Mouse (Mus musculus) cerebellum, adult (tissue): ENCODE measurements at regions not wholly inside any gene's neighbourhood (a gene's known extent, or its start where the extent isn't known, plus 50 kb on each side); places are given as distances from the start of the nearest gene placed in this dataset.

ENCODE experiments used
- ATAC-seq: cut with Nextera tagmentation; 2 replicates; pipeline ENCODE4 v1.9.2; 2017; ENCODE audit warnings: mild to moderate bottlenecking, moderate library complexity, mixed read lengths; ENCODE audit not compliant: insufficient number of reproducible peaks, low FRiP score, low TSS enrichment

DNA sequence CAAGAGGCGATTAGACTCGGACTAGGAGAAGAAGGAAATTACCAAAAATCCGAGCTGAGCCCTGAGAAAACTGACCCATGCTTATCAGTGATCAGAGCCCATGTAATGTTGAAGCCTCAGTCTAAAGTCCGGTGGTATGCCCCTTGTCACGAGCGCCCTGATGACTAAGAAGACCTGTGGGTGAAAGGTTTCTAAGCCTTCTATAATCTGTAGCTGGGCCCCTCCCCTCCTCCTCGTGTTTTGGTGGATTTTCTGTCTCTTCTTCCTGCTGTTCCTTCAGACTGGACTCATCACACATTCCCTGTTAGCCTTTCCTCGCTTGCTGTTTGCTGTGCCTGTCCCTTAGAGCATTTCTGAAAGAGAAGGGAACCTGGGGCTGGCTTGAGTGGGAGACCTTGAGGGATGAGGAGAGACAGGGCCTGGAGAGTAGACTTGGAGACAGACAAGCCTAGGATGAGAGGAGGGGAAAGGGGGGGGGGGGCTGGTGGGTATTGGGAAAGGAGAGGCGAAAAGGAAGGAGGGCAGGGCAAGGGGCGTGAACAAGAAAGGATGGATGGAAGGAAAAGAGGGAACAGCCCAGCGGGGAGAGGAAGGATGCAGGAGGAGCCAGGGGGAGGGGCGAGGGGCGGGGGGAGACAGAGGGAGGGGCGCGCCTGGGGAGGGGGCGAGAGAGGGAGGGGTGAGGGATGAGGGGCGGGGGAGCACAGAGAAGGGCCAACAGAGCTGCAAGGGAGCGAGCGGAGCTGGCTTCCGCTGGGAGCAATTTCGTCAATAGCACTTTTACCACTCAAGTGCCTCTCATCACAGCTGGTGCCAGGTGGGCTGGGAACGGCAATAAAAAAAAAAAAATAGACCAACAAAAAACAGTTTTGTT lies 165.4 kb downstream of the Tle3 start:
- ATAC-seq: no peak

DNA sequence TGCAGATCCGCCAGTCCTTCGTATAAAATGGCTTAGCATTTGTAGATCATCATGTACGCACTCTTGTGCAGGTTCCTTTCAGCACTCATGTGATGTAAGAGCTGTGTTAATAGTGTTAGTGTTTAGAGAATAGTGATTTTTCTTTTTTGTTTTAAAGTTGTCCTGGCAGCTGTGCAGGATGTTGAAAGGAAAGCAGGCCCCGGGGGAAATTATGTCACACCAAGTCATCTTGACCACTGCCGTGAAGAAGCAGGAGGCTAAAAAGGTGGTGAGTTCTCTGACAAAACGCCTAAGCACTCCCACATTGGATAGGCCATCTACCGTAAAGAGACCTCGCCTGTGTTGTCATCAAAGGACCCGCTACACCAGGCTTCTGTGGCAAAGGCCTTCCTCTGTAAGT lies 161.1 kb downstream of the Tle3 start:
- no peak for ATAC-seq

DNA sequence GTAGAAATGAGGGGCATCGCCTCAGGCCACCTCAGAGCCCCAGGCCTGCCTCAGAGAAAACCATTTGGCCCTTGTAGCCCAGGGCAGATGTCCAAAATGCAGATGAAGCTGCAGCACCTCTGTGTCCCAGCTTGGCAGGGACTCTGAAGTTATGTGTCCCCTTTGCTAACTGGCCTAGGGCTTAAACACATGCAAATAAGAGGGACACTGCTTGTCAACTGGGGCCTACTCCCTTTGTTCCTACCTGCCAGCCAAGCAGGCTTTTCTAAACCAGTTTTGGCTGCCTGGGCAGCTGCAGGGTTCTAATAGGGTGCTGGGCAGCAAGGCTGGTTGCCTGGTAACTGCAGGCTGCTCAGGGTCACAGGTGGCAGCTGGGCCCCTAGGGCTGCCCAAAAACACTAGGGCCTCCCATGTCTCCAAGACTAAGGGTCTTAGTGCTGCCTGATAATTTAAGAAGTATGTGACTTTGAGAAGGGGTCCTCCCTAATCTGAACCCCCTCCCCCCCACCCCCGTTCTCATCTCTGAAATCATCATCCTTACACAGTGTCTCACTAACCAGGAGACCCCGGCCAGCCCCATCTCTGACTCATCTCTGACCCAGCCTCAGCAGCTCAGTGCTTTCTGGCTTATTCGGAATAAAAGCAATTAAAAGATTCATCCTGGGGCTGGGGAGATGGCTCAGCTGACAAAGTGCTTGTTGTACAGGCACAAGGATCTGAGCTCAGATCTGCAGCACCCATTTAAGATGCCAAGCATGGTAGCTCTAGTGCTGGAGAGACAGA lies 158.3 kb downstream of the Tle3 start:
- no peak for ATAC-seq

DNA sequence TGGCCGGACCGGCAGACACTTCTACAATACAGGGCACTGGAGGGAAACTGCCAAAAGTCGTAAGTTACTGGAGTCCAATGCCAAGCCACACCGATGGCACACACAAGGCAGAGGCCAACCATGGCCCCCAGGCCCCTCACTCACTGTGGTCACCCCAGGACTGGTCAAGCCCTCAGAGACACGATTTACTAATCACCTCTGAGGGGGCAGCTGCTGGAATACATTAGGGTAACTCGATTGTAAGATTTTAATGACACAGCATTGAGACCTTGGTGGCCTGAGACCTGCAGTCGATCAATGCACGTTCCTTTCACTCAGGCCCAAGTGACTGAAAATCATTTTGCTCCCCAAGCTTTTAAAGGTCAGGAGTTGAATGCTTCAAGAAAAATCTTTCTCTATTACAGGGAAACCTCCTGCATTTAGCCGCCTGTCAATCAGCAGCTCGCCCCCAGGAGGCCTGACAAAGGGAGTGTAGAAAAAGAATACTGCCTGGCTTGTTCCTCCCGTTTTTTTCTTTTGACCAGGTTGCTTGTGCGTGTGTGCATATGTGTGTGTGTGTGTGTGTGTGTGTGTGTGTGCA lies 156.2 kb downstream of the Tle3 start:
- no peak for ATAC-seq

DNA sequence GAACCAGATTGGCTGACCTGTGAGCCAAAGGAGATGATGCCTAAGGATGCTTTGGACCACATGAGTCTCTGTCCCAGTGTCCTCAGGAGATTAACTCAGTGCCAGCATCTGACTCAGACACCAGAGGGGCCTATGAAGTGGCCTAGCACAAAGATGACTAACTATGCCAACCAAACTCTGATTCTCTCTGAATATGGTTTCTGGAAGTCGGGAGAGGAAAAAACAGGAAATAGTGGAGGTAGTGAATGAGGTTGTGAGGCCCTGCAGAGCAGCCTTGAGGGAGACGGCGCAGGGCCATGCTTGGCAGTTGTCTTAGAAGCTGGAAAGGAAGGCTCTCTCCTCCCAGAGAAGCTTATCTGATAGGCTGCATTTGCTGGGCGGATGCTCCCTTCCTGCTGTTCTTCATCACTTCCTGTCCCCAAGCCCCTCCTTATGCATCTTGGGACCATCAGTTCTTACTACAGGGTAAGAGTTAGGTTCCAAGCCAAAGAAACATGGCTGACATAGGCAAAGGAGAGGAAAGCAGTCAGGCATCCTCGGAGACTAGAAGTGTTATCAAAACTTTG lies 155.4 kb downstream of the Tle3 start:
- ATAC-seq: no peak

DNA sequence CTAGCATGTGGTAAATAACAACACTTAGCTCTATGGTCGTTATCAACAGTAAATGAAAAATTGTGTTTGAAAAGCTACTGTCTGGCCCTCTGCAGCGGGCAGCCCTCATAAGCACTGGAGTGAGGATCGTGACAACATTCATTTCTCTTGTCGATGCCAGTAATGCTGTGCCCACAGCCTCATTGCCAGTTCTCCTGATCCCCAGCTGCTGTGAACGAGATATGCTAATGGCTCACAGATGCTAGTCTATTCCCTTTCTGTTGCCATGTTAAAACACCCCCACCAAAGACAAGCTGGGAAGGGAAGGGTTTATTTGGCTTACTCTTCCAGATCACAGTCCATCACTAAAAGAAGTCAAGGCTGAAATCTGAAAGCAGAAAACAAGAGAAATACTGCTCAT lies 148.0 kb downstream of the Tle3 start:
- ATAC-seq: no peak

DNA sequence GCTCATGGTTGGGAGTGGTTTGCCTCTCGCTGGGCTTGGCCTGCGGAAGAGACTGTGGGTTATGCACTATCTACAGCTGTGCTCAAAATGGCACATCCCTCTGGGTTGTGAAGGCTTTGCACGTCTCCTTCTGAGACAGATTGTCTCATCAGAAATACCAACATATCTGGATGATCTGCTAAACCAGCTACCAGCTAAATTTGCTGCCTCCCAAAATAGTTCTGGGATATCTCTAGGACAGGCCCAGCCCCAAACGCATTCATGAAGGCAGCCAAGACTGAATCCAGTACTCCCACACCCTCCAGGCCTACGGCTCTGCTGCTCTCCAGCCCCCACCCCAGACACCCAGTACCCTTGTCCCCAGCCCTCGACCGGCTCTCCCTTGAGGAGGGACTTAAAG lies 145.7 kb downstream of the Tle3 start:
- ATAC-seq: no peak

DNA sequence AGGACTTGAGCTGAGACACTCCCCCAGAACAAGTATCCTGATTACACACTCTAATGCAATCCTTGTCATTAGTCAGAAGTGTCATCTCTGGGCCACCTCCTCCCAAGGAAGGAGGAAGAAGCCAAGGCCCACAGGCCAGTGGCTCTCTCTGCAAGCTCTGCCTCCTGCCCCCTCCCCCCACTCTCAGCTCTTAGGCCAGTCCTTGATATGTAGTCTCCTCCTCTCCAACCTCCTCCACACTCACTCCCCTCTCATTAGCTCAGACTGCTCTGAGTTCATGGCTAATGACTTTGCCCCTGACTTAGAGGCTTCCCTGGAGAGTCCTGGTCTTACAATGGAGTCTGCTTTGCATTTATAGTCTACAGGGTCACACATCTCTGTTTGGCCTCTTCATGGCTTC lies 139.3 kb downstream of the Tle3 start:
- ATAC-seq: no peak

DNA sequence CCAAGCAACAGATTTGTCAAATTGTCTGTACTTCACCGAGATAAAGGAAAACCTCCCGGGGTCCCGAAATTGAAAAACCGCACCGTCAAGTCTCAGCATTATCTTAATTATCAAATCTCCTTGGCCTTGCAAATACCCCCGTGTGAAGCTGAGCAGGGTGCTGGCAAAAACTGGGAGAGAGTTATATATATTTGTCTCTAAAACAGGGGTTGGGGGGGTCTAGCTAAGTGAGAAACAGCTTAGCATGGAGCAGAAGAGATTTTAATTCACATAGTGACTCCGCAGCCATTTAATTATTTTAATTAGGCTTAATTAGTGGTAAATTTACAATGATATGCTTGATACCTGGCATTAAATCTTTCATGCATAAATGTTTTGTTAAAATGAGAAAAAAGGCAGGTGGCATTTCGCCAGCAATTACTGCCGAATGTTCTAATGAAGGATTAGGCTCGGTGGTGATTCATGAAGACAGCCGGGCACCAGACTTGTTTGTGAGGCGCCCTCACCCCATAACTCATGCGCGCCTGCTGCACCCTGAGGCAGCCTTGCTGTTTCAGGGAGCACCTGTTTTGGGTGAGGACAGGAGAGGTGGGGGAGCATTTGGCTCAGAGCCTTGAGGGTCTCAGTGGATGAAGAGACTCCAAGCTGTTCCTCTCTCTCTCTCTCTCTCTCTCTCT lies 138.2 kb downstream of the Tle3 start:
- ATAC-seq: no peak

DNA sequence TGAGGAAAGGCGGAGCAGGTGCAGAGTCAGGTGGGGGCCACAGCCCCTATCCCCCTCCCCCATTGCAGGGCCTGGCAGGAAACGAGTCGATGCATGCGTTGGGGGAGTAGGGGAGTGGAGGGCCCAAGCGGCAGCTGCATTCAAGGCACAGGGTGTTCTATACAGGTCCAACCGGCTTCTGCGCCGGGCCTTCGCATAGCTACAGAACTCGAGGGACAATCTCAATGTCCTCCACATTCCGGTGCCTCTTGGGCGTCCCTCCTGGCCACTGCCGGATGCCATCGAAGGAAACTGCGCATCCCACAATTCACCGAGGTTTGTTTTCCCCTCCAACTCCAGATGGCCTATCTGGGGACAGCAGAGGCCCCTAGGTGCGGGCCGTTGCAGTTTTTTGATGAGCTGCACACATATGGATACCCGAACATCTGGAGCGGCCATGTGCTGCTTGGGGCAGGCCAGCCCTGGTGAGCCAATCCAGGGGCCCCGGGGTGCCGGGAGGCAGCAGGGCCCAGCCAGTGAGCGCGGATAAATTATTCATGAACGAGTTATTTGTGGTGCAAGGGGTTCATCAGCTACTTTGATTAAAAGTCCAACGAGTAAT lies 137.5 kb downstream of the Tle3 start:
- ATAC-seq: no peak

DNA sequence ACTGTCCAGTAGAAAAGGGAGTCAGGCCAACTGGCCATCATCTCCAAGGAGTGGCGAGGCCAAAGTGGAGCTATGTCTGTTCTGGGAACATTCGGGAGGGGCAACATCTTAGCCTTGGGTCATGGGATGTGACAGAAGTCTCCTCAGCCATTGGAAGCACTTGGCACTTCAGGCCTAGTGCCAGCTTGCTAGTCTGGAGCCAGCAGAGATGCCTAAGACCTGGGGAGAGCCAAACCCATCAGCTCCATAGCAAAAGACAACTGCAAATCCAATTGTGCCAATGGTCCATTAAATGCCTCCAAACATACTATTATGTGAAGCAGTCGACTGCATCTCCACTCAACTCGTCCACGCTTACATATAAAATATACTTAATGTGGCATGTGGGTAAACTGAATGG lies 136.9 kb downstream of the Tle3 start:
- ATAC-seq: no peak

DNA sequence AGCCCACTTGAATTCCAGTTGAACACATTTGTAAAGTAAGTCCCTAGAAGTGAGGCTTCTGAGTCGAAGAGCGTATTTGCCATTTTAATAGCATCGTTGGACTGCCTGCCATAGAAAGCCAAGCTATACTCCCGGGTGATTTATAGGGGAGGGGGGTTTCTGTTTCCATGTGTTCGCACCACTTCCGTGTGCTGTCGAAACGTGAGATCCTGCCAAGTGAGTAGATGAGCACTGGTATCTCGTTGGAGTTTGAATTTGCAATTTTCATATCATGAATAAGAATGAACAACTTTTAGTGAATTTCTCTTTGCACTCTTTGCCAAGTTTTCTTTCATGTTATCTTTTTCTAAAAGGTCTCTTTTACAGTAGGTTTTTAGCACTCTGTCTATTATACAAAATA lies 128.7 kb downstream of the Tle3 start:
- ATAC-seq: no peak

DNA sequence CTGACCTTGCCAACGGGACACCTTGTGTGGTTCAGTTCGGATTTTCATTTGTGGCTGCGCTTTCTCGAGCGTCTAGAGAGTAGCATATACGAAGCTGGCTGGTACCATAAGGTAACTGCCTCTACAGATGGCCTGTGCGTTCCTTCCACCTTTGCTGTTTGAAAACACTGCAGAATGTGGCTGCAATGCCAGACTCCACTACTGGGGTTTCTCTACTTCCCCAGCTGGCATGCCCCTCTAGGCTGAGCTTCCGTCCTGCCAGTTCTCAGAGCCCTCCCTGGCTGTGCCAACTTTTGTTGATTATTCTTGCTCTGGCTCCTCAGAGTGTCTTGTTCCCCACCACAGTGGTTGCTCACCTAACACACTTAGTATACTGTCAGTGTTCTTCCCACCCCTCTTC lies 120.7 kb downstream of the Tle3 start:
- ATAC-seq: no peak

DNA sequence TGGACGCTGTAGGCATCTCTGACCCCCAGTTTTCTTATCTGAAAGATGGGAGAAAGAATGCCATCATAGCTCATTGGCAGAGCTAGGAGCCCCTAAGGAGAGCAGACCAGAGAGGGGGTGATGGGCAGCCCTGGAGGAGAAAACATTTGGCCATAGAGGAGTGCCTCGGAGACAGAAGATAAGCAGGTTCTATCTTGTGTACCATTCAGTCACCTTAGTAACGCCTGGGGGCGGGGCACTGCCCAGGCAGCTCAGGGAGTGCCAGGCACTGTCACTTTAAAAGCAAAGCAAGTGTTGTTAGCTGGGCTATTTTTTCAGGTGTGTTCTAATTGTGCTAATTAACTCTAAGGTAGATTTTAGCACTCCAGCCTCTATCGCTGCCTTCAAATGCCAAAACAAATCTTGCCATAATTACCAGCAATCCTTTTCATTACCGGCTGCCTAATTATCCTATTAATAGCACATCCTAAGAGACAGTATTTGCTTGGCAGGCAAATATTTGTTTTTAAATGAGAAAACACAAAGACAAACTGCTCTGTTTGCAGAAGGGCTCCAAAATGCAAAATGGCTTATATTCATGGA lies 119.1 kb downstream of the Tle3 start:
- no peak for ATAC-seq

DNA sequence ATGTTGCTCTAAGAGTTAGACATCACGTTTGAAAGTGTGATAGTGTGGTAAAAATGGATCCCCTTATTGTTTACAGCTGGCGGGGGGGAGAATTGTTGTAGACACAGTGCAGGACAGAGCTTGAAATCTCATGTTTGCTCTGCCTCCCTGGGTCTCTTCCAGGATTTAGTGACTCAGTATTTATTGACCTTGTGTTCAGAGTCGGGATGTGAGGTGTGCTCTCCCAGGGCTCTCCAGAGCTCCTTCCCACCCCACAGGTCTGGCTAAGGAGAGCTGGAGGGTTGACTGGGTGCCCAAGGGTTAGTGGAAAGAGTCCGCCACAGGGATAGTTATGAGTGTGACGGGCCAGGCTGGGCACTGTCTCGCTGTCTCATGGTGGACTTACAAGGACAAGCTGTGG lies 117.8 kb downstream of the Tle3 start:
- ATAC-seq: no peak

DNA sequence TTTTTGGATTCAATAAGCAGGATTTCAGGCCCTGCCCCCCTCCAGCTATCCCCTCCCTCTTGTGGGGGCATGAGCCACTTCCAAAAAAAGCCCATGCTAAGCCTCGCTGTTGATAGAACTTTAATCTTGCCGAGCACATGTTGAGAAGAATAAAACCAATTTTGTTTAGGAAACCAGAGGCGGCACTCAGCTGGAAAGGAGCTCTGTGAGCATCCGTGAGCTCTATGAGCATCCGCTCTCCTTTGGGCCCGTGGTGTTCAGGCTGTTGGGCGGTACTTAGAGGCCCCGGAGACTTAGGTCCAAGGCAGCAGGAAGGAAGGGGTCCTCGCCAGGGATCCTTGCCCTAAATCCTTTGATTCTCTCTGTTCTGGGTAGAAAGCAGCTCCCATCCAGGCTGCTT lies 117.0 kb downstream of the Tle3 start:
- no peak for ATAC-seq

DNA sequence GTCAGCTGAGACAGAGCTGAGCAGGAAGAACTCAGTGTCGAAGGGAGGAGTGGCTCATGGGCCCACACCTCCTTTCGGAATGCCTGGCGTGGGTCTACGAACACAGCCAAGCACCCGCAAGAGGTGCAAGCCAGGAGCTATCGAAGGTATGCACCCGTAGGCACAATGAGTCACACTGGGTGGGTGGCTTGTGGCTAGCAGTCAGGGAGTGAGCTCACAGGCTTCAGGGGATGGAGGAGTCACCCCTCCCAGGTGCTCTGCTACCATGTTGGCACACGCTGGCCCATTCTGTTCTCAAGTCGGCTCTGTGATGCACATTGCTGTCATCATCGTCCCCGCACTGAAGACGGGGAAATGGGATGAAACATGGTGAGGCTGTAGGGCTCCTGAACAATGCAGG lies 115.7 kb downstream of the Tle3 start:
- ATAC-seq: no peak

DNA sequence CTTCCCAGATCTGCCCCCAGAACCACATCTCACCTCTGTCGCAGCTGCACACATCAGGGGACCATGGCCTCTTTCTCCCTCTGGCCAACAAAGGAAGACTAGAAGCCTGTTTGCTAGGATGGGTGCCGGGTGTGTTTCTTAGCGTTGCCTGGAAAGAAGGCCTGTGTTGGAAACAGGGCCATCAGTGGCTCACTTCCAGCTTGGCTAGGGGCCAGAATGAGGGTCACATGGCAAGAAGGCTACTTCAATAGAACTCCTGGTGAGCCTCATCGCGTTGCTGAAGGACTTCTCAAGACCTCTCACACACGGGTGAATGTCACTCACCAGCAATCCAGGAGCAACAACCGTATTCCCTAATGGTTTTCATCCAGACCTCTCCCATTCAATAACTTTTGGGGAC lies 115.0 kb downstream of the Tle3 start:
- no peak for ATAC-seq

DNA sequence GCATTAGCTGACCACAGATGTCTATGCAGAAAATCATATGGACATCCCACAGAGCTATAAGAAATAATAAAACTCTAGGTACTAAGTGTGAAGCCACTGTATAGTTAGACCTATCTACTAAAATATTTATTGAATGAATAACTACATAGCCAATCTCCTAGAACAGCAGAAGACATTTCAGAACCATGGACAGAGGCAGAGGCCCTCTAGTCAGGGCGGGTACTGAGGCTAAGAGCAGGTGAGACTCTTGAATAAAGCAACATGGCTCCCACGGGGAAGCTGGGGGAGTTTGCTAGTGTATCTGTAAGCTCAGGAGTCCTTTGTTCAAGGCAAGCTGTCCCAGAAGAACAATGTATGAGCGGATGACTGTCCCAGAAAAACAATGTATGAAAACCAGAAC lies 112.2 kb downstream of the Tle3 start:
- no peak for ATAC-seq

DNA sequence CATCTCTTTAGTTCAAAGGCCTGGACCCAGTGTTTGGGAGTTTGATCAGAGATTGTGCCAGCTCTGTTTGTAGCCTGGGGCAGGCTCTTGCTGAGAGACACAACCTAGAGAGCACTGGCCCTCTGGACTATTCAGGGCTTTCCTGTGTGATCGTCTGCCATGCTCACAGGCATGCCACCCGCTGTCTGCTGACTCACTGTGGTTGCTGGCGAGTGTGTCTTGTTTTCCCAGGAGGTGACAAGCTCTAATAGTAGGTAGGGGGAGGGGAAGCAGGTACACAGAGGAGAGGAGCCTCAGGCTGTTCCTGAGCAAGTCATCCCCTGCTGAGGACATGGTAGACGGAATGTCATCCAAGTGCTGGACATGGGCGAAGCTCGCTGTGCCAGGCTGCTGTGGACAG lies 107.5 kb downstream of the Tle3 start:
- no peak for ATAC-seq
